Mouse (Mus musculus): ENCODE measurements at regions not wholly inside any gene's neighbourhood (a gene's known extent, or its start where the extent isn't known, plus 50 kb on each side); places are given as distances from the start of the nearest gene placed in this dataset.

GRCm38 (mm10) chr12:52368034-52368433 is 135.7 kb upstream of the Arhgap5 start:
- no peak for DNase-seq (ENCODE audit: extremely low read depth, insufficient read length, low spot score)

- DNase-seq (ENCODE audit: extremely low read depth, insufficient read length, low spot score) = no peak
Observed at GRCm38 (mm10) chr12:52368466-52368865, 135.3 kb upstream of the Arhgap5 start.

GRCm38 (mm10) chr12:52370153-52370710 is 133.5 kb upstream of the Arhgap5 start:
- DNase-seq (ENCODE audit: extremely low read depth, insufficient read length, low spot score) = no peak

GRCm38 (mm10) chr12:52375116-52375515 is 128.7 kb upstream of the Arhgap5 start:
- DNase-seq (ENCODE audit: extremely low read depth, insufficient read length, low spot score) = no peak

- peak; percentile 18 for DNase-seq (ENCODE audit: extremely low read depth, insufficient read length, low spot score)
Observed at GRCm38 (mm10) chr12:52376692-52377462, 126.9 kb upstream of the Arhgap5 start.

- no peak for DNase-seq (ENCODE audit: extremely low read depth, insufficient read length, low spot score)
Observed at GRCm38 (mm10) chr12:52377463-52377848, 126.3 kb upstream of the Arhgap5 start.

GRCm38 (mm10) chr12:52379245-52379644 is 124.5 kb upstream of the Arhgap5 start:
- no peak for DNase-seq (ENCODE audit: extremely low read depth, insufficient read length, low spot score)

GRCm38 (mm10) chr12:52379960-52380359 is 123.8 kb upstream of the Arhgap5 start:
- no peak for DNase-seq (ENCODE audit: extremely low read depth, insufficient read length, low spot score)

GRCm38 (mm10) chr12:52381161-52381967 is 122.4 kb upstream of the Arhgap5 start:
- DNase-seq (ENCODE audit: extremely low read depth, insufficient read length, low spot score) = no peak

- no peak for DNase-seq (ENCODE audit: extremely low read depth, insufficient read length, low spot score)
Observed at GRCm38 (mm10) chr12:52381968-52382325, 121.8 kb upstream of the Arhgap5 start.

- no peak for DNase-seq (ENCODE audit: extremely low read depth, insufficient read length, low spot score)
Observed at GRCm38 (mm10) chr12:52382832-52383580, 120.8 kb upstream of the Arhgap5 start.

- DNase-seq (ENCODE audit: extremely low read depth, insufficient read length, low spot score) = no peak
Observed at GRCm38 (mm10) chr12:52389552-52389951, 114.2 kb upstream of the Arhgap5 start.

GRCm38 (mm10) chr12:52390242-52390641 is 113.5 kb upstream of the Arhgap5 start:
- DNase-seq (ENCODE audit: extremely low read depth, insufficient read length, low spot score) = no peak

- no peak for DNase-seq (ENCODE audit: extremely low read depth, insufficient read length, low spot score)
Observed at GRCm38 (mm10) chr12:52392636-52393035, 111.1 kb upstream of the Arhgap5 start.

- no peak for DNase-seq (ENCODE audit: extremely low read depth, insufficient read length, low spot score)
Observed at GRCm38 (mm10) chr12:52393981-52394718, 109.6 kb upstream of the Arhgap5 start.

GRCm38 (mm10) chr12:52394719-52395062 is 109.1 kb upstream of the Arhgap5 start:
- no peak for DNase-seq (ENCODE audit: extremely low read depth, insufficient read length, low spot score)

- no peak for DNase-seq (ENCODE audit: extremely low read depth, insufficient read length, low spot score)
Observed at GRCm38 (mm10) chr12:52395111-52395510, 108.7 kb upstream of the Arhgap5 start.

- peak; percentile 65 for DNase-seq (ENCODE audit: extremely low read depth, insufficient read length, low spot score)
Observed at GRCm38 (mm10) chr12:52396178-52396841, 107.5 kb upstream of the Arhgap5 start.

GRCm38 (mm10) chr12:52397718-52398510 is 105.9 kb upstream of the Arhgap5 start:
- no peak for DNase-seq (ENCODE audit: extremely low read depth, insufficient read length, low spot score)

Measured in 3134 (cell line).